Mouse (Mus musculus): ENCODE measurements around the gene Tmem132a. TPM values are rescaled to one million over a fixed set of nuclear protein-coding genes. Genes with fewer than 3 reads are reported as not detected.

Gene Tmem132a
- total RNA-seq, 2 experiments from 2014 or later, result 5.8 to 8.4 TPM

GRCm38 (mm10) chr19:10831424-10831823, 38.3 kb downstream of the Tmem132a start:
- peak; percentile 59 for DNase-seq

GRCm38 (mm10) chr19:10829436-10830175, 40.1 kb downstream of the Tmem132a start, which contains the start of gene Cd6:
Gene Cd6, minus strand, starts transcription at chr19:10830058.
- no peak for DNase-seq

- DNase-seq, result no peak
Measured at GRCm38 (mm10) chr19:10828321-10828720, 41.4 kb downstream of the Tmem132a start.

DNA sequence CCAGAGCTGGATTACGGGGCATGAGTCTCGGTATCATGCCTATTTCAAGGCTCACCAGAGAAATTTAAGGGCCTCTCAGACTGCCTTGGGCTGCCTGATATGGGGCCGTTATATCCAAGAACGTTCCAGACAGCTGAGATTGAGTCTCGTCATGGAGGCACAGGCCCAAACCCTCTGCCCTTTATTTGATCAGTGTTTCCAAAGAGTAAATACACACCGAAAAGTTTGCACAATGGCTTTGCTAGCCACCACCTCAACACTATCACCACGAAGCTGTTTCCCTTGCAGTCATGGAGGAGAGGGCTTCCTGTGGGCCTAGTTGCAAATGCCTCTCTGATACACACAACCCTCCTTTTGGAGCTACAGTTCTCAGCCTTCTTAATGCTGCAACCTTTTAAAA, 45.7 kb downstream of the Tmem132a start:
- DNase-seq, result no peak

GRCm38 (mm10) chr19:10822534-10822933, 47.2 kb downstream of the Tmem132a start:
- DNase-seq, result no peak

GRCm38 (mm10) chr19:10821319-10821718, 48.4 kb downstream of the Tmem132a start:
- DNase-seq, result no peak

- no peak for DNase-seq
Measured at GRCm38 (mm10) chr19:10818217-10818946, 51.4 kb downstream of the Tmem132a start.

GRCm38 (mm10) chr19:10816462-10816861, 53.3 kb downstream of the Tmem132a start:
- no peak for DNase-seq

DNA sequence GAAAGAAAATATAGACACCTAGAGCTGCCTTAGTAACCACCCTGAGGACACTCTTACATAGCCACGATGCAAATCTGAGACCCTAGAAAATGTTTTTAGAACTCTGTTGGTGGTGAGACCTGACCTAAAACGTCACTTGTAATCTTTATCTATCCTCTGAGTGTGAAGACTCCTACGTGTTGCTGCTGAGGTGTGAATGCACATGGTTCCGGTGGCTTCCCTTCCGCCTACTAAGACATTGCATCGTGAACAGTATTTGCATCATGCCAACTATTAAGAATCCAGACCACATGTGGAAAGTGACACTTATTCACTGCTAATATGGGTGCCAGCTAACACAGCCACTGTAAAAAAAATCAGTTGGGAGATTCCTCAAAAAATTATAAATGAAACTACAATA, 53.9 kb downstream of the Tmem132a start:
- no peak for DNase-seq

GRCm38 (mm10) chr19:10813905-10814304, 55.8 kb downstream of the Tmem132a start:
- DNase-seq, result no peak

DNA sequence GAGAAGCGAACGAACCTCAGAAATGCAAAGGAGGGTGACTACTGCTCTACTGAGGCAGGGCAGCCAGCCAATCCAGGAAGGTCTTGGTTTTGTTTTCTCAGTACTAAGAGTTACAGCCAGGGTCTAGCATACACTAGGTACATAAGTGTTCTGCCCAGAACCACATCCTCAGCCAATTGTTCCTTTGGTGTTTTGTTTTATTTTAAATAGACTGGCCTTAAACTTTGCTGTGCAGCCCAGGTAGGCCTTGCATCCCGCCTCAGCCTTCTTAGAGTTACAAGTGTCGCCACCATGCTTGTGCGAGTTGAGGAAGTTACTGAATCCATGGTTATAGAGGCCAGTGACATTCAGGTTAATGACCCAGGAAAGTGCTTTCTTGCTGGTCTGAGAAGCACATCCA, 56.7 kb downstream of the Tmem132a start:
- no peak for DNase-seq

- no peak for DNase-seq
Measured at GRCm38 (mm10) chr19:10811471-10811870, 58.3 kb downstream of the Tmem132a start.

- DNase-seq, result no peak
Measured at GRCm38 (mm10) chr19:10810176-10810492, 59.6 kb downstream of the Tmem132a start.

- no peak for DNase-seq
Measured at GRCm38 (mm10) chr19:10809428-10810175, 60.1 kb downstream of the Tmem132a start.

GRCm38 (mm10) chr19:10808524-10809233, 61.1 kb downstream of the Tmem132a start:
- no peak for DNase-seq

Other genes with a start within 250 kb of the Tmem132a start
- under 1 TPM in 1 of 2 experiments, not detected in 1; 0.08 TPM for gene Vwce, start 235.7 kb downstream of the Tmem132a start, total RNA-seq (2021)
- gene Pga5, start 191.9 kb downstream of the Tmem132a start, total RNA-seq (2021), result not detected
- 10 to 100 TPM; 23.9 to 26.2 TPM for gene Vps37c, start 181.2 kb downstream of the Tmem132a start, total RNA-seq (2021)
- under 1 TPM in 1 of 2 experiments, not detected in 1; 0.19 TPM for gene Cd5, start 130.9 kb downstream of the Tmem132a start, total RNA-seq (2021)
- gene Cd6, start 39.9 kb downstream of the Tmem132a start, total RNA-seq (2021), result under 1 TPM in 1 of 2 experiments, not detected in 1; 0.13 TPM
- gene Slc15a3, start 30.2 kb downstream of the Tmem132a start, total RNA-seq (2021), result under 1 TPM; 0.38 to 0.67 TPM
- 100 to 1,000 TPM; 190 to 210 TPM for gene Tmem109, start 12.1 kb upstream of the Tmem132a start, total RNA-seq (2021)
- 100 to 1,000 TPM; 149 to 172 TPM for gene Prpf19, start 25.3 kb upstream of the Tmem132a start, total RNA-seq (2021)
- gene Zp1, start 50.7 kb upstream of the Tmem132a start, total RNA-seq (2021), result not detected
- gene Ptgdr2, start 67.2 kb upstream of the Tmem132a start, total RNA-seq (2021), result not detected
- 10 to 100 TPM; 10.5 to 15.5 TPM for gene Ccdc86, start 79.3 kb upstream of the Tmem132a start, total RNA-seq (2021)
- gene Ms4a10, start 104.7 kb upstream of the Tmem132a start, total RNA-seq (2021), result not detected
- not detected for gene Ms4a15, start 123.3 kb upstream of the Tmem132a start, total RNA-seq (2021)
- gene Ms4a18, start 148.1 kb upstream of the Tmem132a start, total RNA-seq (2021), result not detected
- gene Ms4a8a, start 211.2 kb upstream of the Tmem132a start, total RNA-seq (2021), result under 1 TPM; 0.33 to 0.88 TPM